Mouse (Mus musculus): Measurements from ENCODE around the gene Rara.

DNA sequence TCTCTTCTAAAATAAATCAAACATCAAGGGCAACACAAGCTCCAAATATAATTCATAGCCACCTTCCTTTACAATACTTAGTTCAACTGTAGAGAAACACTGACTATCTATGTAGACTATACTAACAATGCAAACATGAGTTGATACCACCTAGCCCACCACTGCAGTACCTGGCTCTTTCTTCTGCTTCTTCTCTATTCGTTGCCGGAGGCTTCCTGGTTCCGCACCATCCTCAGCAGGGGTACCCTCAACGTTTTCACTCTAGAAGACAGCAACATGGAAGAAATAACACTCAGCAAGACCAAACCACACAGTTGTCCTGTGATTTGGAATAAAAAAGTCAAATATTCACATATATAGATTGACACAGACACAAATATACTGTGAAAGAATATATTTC is 70.0 kb downstream of the Rara start:
- TF ChIP-seq CTCF (IDR thresholded peaks at IDR 0.05; ENCODE audit: control insufficient read depth, insufficient read depth, low read length) (no peak), POLR2A (IDR thresholded peaks at IDR 0.05; ENCODE audit: borderline replicate concordance, control insufficient read depth, low read depth, low read length) (no peak)
